Mouse (Mus musculus) macrophage (primary cell): ENCODE data around the gene Rgl1. TPM values are rescaled to one million over a fixed set of nuclear protein-coding genes. Genes with fewer than 3 reads are reported as not detected.
A peak's percentile ranks its signal among the peaks of the same experiment; 100 is the strongest.

Source experiments
- H3K27ac ChIP-seq: fragments of 350-480 bp; formaldehyde crosslinking; 2 replicates; pipeline ENCODE4 v1.9.0; 2021
- H3K36me3 ChIP-seq: fragments of 350-480 bp; formaldehyde crosslinking; 2 replicates; pipeline ENCODE4 v1.9.0; 2021; ENCODE audit errors: inconsistent target
- H3K4me3 ChIP-seq: fragments of 350-480 bp; formaldehyde crosslinking; 2 replicates; pipeline ENCODE4 v1.9.0; 2021; ENCODE audit errors: inconsistent target
- H3K79me2 ChIP-seq: fragments of 350-480 bp; formaldehyde crosslinking; 2 replicates; pipeline ENCODE4 v1.9.0; 2021; ENCODE audit errors: inconsistent target
- WGBS: methylation state at CpG from one replicate; pipeline ENCODE4 v1.1.7; 2026; ENCODE audit warnings: inconsistent platforms; ENCODE audit not compliant: missing documents; 5-methylcytosine and 5-hydroxymethylcytosine counted together
- polyA plus RNA-seq: library from polyadenylated mRNA; stranded (reverse); fragments of 250-400 nt; gene quantifications from 3 replicates; pipeline ENCODE4 v1.2.4, GENCODE M21; 2018; ENCODE audit warnings: inconsistent platforms
- total RNA-seq, 78 experiments: library from RNA; depleted of rRNA; stranded (reverse); fragments of 250-400 nt; gene quantifications; 1 replicate in 9 of 78; 2 replicates in 24 of 78; 3 replicates in 43 of 78; 4 replicates in 2 of 78; pipeline ENCODE4 v1.2.4; 2018; ENCODE audit warnings: inconsistent platforms in 56 of 78

Gene Rgl1
- 100 to 1,000 TPM in 25 of 26 experiments, 10 to 100 TPM in 1; 98.8 to 433 (median 225) TPM for total RNA-seq (2018; cell fraction: chromatin; rRNA removed)
- total RNA-seq (2018; cell fraction: cytosol; rRNA removed): 100 to 1,000 TPM in 16 of 26 experiments, 10 to 100 TPM in 10; 68.8 to 191 (median 147) TPM
- total RNA-seq (2018; cell fraction: nucleus; rRNA removed): 100 to 1,000 TPM in 25 of 26 experiments, 10 to 100 TPM in 1; 95.5 to 293 (median 207) TPM
- 38.0 to 74.0 TPM (median 62.2 TPM) in 3 replicates for polyA plus RNA-seq

DNA sequence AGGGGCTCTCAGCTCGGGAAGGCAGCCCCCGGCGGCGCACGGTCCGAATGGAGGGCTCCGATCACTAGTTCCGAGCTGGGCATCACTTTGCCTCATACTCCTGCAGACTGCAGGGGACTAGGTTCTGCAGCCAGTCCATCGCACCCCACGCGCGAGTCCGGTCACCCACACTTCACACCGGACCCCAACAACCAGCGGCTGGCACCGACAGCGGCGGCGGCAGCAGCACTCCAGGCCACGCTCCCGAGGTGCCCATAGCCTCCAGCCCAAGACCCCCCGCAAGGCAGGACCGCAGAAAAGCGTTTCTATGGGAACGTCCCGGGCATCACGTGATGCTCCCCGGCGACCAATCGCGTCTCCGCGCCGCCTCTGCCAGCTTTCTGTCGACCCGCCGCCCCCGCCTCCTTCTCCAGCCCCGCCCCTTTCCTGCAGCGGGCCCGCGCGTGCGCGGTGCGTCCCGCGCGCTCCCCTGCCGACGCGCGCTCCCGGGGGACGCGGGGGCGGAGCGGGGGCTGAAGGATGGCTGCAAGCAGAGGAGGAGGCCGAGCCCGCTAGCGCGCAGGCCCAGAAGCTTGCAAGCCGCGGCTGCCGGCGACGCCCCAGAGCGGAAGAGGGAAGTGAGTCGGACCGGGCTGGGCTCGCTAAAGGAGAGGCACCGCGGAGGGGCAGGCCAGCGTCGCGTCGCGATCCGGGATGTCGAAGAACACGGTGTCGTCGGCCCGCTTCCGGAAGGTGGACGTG is at the start of gene Rgl1, which contains the start of gene Arpc5:
TSS of gene Rgl1 (minus strand) at position 320 of the 741 bp plus-strand sequence.
TSS of gene Arpc5 (plus strand) at position 511 of the 741 bp plus-strand sequence.
- Histone ChIP-seq H3K79me2 (peaks cover 44% of the 10 kb centered on the region), H3K36me3 (peaks cover 29% of the 10 kb centered on the region), H3K27ac (peak within 1 kb of the TSS; percentile 83), H3K4me3 (peak within 1 kb of the TSS; percentile 96)
- under 1% methylated on average over 77 of the region's 86 CpGs for WGBS

DNA sequence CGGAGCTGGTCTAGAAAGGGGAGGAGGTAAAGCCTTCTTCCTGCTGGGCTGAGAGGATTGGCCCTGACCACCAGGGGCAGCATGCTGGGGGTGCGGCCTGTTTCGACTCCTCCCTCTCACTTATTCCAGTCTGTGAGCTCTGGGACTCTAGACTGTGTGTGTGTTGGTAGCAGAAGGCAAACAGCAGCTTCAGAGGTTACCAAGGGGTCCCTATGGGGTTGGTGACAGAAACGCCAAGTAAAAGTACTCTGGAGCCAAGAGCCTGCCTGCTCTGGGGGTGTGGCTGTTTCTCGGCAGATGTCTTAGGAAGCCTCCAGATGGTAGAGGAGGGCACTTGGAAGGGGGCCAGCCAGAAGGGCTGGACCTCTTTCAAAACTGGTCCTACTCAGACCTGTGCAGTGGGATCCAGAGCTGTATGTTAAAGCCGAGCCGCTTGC is 49.1 kb upstream of the Rgl1 start:
- WGBS: 84% methylated on average over 5 of the region's 7 CpGs
- peaks cover 79% of the 10 kb centered on the region for H3K36me3 ChIP-seq

DNA sequence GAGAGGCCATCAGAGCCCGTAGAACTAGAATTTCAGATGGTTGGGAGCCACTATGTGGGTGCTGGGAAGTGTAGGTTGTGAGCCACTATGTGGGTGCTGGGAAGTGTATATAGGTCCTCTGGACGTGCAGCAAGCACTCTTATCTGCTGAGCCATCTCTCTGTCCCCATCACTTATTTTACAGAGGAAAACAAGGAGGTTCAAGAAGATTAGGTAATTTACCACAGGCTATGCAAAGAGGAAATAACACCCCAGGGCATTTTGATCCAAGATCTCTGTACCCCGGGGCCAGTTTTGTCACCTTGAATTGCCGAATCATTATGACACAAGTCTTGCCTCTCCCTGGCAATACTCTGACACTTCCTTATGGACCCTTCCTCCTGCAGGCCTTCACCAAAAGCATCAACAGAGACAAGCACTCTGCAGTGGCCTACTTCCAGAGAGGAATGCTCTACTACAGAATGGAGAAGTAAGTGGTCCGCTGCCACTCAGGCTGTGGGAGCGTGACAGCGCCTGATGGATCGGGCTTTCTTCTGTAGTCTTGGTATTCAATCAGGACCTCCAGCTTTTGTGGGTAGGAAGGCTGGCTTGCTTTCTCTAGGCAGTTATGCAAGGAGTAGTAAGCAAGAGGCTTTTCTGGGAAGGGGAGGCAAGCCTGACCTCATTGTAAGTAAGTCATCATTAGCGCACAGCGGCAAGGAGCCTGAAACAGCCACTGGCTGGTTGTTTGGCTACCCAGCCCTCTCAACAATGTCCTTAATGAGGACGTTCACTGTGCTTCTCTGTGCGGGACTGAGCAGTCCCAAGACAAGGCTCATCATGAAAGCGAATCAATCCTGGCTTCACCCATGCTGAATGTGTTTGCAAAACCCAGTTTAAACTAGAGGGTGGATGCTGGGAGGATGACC is 44.6 kb upstream of the Rgl1 start:
- Histone ChIP-seq H3K36me3 (peaks cover 40% of the 10 kb centered on the region), H3K79me2 (peaks cover 81% of the 10 kb centered on the region), H3K27ac (peak overlapping the region; percentile 99), H3K4me3 (no peak overlapping the region)
- 40% methylated on average over 12 of the region's 13 CpGs for WGBS

More for the DNA sequence above, 49.1 kb upstream of the Rgl1 start:
- Histone ChIP-seq H3K27ac (no peak overlapping the region), H3K79me2 (peaks cover 100% of the 10 kb centered on the region), H3K4me3 (no peak overlapping the region)

DNA sequence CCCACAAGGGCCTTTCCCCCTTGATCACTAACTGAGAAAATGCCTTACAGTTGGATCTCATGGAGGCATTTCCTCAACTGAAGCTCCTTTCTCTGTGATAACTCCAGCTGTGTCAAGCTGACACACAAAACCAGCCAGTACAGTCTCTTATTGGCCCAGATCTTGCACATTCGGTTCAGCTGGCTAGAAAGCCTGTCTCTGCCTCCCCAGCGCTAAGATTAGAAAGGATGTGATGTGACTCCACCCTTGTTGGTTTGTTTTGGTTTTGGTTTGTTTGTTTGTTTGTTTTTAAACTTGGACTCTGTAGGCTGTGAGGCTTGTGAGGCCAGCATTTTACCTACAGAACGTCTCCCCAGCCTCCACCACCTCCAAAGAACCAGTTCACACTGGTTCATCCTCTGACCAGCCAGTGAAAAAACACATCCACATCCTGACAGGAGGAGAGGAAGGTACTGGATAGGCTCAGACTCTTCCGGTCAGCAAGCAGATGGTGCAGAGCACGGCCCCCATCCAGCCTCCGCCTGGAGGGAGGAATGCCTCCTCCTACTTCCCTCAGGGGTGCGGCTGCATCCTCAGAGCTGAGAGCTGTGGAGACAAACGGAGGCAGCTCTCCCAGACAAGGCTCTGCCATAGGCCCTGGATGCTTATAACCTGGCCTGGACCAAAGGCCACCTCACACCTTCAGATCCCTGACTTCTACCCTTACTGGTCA is 43.5 kb upstream of the Rgl1 start:
- Histone ChIP-seq H3K4me3 (peak overlapping the region; percentile 92; the same call in 1 of the 2 replicates), H3K27ac (peak overlapping the region; percentile 99), H3K36me3 (peaks cover 30% of the 10 kb centered on the region), H3K79me2 (peaks cover 70% of the 10 kb centered on the region)
- 63% methylated on average over 8 of the region's 8 CpGs for WGBS

DNA sequence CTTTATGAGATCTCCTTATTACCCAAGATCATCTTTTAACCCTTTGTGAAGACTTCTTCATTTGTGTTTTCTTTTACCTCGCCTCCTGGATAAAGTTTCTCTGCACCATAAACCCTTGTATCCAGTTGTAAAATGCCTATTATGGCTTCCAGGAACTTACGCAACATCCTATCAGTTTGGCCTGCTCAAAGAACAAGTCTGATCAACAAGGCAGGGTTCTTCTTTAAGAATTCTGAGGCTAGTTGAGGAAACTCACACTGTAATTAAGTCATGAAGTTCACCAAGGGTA is 42.2 kb upstream of the Rgl1 start:
- peaks cover 56% of the 10 kb centered on the region for H3K79me2 ChIP-seq
- peak overlapping the region; percentile 92 for H3K4me3 ChIP-seq
- H3K27ac ChIP-seq: peak overlapping the region; percentile 99
- peaks cover 19% of the 10 kb centered on the region for H3K36me3 ChIP-seq
- 0% methylated on average over 2 of the region's 2 CpGs for WGBS

DNA sequence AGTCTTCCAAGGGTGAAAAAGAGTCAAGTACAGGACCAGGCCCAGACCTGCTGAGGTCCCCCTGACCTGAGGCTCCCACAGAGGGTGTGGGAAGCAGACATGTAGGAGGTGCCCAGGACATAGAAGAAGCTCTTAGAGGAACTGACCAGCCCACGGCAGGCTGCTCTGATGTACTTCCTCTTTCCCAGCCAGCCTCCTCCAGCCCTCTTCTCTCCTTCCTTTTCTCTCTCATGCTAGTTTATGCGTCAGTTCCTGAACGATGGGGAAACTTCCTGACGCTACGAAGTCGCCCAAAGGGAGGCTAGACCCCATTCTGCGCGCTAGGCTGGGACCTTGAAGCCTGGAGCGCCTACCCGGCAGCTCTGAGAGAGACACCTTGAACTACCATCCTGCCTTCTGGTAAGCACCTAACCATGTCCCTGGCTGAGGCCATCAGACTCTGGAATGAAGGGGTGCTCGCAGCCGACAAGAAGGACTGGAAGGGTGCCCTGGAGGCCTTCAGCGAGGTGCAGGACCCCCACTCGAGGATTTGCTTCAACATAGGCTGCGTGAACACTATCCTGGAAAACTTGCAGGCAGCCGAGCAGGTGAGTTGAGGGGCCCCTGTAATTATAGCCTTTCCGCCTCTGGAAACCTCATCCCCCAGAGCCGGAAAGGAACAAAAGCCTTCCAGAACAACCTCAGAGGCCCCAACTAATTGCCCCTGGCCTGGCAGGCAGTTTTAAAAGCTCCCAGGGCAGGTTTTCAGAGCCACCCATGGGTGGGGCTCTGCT is 41.7 kb upstream of the Rgl1 start:
- H3K27ac ChIP-seq: peak overlapping the region; percentile 99
- 1% methylated on average over 18 of the region's 18 CpGs for WGBS
- peak overlapping the region; percentile 92 for H3K4me3 ChIP-seq
- H3K79me2 ChIP-seq: peaks cover 51% of the 10 kb centered on the region
- H3K36me3 ChIP-seq: peaks cover 19% of the 10 kb centered on the region

DNA sequence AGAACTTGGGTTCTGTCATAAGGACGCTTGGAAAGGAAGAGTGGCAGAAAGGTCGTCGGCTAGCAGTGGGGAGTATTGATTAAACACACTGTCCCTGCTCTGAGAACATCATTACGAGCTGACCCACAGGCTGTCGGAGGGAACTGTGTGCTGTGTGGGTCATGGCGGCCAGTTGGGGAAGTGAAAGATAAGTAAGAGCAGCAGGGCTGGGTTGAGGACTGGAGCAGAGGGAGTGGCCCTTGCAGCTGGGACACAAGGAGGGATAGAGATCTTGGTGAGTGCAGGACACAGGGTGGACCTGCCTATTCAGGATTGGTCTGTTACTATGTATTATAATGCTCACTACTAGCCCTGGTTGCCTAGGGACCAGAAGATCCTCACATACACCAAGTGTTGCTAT is 38.8 kb upstream of the Rgl1 start:
- H3K27ac ChIP-seq: no peak overlapping the region
- H3K36me3 ChIP-seq: peaks cover 2% of the 10 kb centered on the region; the same call in 1 of the 2 replicates
- peaks cover 22% of the 10 kb centered on the region for H3K79me2 ChIP-seq
- H3K4me3 ChIP-seq: no peak overlapping the region
- 41% methylated on average over 6 of the region's 6 CpGs for WGBS

DNA sequence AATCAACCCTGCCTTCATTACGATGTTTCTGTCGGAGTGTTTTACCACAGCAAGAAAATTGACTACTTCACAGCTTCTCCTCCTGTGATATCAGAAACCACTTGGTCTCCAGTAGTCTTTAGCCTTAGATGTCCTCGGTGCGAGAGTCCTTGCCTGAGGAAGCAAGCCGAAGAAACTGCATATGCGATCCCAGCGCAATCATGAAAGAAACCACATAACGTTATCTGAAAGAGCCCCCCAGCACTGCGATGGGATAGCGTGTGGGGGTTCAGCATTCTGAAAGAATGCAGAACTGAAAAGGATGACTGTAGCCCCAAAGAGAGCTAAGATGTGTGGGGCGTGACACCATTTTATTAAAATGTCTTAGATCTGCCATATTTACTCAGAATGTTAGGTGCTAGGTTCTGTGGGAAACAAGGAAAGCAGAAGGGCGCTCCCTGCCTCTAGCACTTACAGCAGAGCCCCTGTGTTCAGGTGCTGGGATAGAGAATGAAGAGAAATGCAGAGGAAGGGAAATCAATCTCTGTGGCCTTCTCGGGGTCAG is 34.6 kb upstream of the Rgl1 start:
- Histone ChIP-seq H3K36me3 (no peaks in the 10 kb centered on the region), H3K4me3 (no peak overlapping the region), H3K79me2 (no peaks in the 10 kb centered on the region), H3K27ac (peak overlapping the region; percentile 78)
- WGBS: 90% methylated on average over 13 of the region's 13 CpGs

DNA sequence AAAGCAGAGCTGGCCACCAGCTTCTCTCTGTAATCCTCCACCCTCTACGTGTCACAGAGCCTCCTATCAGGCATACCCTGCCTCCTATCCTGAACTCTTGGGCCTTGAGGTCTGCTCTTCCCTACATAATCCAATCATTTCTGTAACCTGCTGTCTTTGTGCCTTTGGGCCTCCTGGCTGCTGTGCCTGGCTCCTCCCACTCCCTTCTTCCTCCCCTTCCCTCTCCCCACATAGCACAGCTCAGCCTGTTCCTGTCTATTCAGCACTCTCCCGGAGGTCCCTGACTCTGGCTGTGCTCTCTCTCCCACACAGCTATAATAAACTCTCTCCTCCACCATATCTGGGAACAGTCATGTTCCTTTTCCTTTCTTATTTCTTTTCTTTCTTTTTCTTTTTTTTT is 33.7 kb upstream of the Rgl1 start, which contains the start of gene Ncf2:
TSS of gene Ncf2 (plus strand) at position 298 of the 400 bp plus-strand sequence.
- Histone ChIP-seq H3K27ac (peak within 1 kb of the TSS; percentile 78), H3K79me2 (no peaks in the 10 kb centered on the region), H3K4me3 (no peak within 1 kb of the TSS), H3K36me3 (no peaks in the 10 kb centered on the region)
- WGBS: 23% methylated on average over 2 of the region's 2 CpGs

DNA sequence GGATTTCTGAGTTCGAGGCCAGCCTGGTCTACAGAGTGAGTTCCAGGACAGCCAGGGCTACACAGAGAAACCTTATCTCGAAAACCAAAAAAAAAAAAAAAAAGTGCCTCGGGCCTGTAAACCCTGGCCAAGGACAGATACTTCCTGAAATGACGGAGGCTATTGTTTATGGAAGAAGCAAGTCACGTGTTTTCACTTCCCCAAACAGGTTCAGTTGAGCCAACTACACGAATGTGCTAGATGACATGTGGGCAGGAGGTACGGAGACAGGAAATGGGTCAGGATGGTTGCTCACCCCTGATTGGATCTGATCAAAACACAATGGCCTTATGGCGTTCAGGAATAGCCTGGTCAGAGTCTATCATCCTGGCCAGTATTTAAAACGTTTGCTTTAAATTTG is 32.0 kb upstream of the Rgl1 start:
- 5% methylated on average over 8 of the region's 9 CpGs for WGBS
- Histone ChIP-seq H3K4me3 (no peak overlapping the region), H3K79me2 (no peaks in the 10 kb centered on the region), H3K36me3 (no peaks in the 10 kb centered on the region), H3K27ac (peak overlapping the region; percentile 78)

DNA sequence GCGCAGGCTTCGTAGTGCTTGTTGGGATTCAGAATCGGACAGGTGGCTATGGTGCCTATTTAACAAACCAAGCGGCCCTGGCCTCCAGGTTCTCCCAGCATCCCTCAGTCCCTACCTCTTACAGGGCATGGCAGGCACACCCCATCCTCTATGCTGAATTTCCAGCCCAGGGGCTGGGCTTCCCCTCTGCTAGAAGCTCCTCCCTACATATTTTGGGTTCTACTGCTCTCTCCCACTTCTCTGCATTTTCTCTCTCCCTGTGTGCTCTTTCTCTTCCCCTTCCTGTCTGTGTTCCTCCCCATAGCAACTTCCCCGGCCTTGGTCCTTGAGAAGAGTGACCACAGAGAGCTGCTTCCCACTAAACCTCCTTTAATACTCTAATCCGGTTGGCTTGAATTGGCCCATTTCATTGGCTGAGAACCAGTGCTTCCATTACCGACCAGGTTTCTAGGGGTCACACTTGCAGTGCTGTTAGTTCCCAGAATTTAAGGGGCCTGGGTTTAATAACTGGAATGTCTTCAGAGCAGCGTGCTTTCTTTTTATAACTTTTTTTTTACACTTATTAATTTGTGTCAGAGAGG is 30.6 kb upstream of the Rgl1 start:
- 77% methylated on average over 8 of the region's 8 CpGs for WGBS
- no peak overlapping the region for H3K4me3 ChIP-seq
- H3K36me3 ChIP-seq: no peaks in the 10 kb centered on the region
- H3K79me2 ChIP-seq: no peaks in the 10 kb centered on the region
- H3K27ac ChIP-seq: peak overlapping the region; percentile 78

DNA sequence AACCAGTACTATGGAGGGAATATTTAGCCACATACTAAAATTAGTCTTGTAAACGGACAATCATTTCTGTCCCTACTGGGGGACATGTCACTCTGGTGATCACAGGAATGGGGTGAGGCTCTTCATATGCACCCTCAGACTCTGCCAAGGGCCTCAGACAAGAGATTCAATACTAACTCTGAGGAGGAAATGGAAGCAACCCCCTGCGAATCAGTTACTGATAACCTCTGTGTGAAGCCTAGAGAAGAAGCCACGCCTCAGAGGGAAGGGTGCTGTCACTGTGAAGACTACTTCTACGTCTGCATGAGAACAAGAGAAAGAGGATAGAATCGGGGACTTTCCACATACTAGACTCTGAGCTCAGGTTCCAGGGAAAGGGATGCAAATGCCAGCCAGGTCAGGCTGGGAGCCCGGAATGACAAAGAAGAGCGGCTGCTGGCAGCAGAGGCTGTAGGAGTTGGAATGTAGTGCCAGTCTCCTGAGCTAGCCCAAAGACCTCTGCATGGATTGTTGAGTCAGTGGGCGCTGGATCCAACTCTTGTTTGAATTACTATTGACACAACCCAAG is 29.6 kb upstream of the Rgl1 start:
- no peak overlapping the region for H3K4me3 ChIP-seq
- no peak overlapping the region for H3K27ac ChIP-seq
- H3K36me3 ChIP-seq: no peaks in the 10 kb centered on the region
- 86% methylated on average over 8 of the region's 8 CpGs for WGBS
- no peaks in the 10 kb centered on the region for H3K79me2 ChIP-seq
